Mouse (Mus musculus) lung, adult 18-20 months (tissue): ENCODE results near the gene Ptgdr2.
A peak's percentile ranks its signal among the peaks of the same experiment; 100 is the strongest.

ENCODE experiments used
- DNase-seq, 2 experiments: peaks; one replicate each; pipeline ENCODE4 v3.0.0; 2022; ENCODE audit warnings: mixed read lengths in 2 of 2

Ptgdr2 gene

DNA sequence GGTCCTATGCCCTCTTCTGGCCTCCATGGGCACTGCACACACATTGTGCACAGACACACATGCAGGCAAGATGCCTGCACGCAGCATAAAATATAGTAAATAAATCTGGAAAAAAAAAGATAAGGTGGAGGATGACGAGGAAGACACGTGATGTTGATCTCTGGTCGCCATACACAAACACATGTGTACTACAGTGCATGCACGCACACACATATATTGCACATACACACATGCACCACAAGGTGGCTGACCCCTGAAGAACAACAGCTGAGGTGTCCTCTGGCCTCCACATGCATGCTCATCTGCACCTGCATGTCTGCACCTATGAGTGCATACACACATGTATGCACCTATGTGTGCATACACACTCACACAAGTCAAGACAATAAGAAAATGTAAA lies 883 bp upstream of the Ptgdr2 start:
- no peak for DNase-seq

DNA sequence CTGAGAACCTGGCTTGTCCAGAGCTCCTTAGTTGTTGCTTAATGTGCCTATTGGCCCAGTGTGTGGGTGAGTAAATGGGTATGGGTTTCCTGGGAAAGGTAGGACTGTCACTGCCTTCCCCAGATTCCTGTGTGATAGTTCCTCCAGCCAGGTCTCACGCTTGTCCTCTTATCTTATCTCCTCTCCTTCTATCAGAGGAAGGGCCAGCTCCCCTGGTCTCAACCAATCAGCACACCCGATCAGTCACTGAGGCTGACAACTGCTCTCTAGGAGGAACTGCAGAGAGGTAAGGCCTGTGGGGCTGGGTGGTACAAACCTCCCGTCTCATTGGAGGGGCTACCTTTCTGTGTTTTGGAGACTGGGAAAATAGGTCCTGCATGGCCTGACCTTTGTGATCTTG lies 1.8 kb downstream of the Ptgdr2 start:
- DNase-seq = no peak

DNA sequence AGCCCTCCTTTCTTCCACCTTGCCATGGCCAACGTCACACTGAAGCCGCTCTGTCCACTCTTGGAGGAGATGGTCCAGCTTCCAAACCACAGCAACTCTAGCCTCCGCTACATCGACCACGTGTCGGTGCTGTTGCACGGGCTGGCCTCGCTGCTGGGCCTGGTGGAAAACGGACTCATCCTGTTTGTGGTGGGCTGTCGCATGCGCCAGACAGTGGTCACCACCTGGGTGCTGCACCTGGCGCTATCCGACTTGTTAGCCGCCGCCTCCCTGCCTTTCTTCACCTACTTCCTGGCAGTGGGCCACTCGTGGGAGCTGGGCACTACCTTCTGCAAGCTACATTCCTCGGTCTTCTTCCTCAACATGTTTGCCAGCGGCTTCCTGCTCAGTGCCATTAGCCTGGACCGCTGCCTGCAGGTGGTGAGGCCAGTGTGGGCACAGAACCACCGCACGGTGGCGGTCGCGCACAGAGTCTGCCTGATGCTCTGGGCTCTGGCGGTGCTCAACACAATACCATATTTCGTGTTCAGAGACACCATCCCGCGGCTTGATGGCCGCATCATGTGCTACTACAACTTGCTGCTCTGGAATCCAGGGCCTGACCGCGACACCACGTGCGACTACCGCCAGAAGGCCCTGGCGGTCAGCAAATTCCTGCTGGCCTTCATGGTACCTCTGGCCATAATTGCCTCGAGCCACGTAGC lies 3.3 kb downstream of the Ptgdr2 start:
- DNase-seq = peak; percentile 74 to 79

DNA sequence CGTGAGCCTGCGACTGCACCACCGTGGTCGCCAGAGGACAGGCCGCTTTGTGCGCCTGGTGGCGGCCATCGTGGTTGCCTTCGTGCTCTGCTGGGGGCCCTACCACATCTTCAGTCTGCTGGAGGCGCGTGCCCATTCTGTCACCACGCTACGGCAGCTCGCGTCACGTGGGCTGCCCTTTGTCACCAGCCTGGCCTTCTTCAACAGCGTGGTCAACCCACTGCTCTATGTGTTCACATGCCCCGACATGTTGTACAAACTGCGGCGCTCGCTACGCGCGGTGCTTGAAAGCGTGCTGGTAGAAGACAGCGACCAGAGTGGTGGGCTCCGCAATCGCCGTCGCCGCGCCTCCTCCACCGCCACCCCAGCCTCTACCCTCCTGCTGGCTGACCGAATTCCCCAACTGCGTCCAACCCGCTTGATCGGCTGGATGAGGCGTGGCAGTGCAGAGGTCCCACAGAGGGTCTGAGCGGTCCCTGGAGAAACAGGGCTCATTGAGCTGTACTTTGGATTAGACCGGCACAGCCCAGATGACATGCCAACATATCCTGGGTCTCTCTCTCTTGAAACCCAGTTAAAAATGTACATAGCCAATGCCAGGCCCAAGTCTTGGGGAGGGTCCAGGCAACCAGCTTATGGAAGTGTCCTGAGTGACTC lies 4.0 kb downstream of the Ptgdr2 start:
- no peak for DNase-seq

DNA sequence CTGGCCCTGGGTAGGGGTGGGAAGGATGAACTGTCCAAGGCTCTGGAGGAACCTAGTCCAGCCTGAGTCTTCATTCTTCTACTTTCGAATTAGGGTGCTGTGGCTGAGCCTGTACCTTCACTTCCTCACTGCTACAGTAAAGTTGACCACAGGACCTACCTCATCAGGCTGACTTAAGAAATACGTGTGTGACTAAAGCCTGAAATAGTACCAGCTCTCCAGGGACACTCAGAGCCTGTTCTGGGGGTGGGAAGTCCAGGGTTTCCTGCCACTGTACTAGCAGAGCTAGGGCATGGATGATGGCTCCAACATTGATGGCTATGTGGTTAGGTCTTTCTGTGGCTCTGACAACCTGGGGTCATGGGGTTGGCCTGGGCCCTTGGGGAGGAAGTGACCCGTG lies 7.0 kb downstream of the Ptgdr2 start:
- DNase-seq = no peak

DNA sequence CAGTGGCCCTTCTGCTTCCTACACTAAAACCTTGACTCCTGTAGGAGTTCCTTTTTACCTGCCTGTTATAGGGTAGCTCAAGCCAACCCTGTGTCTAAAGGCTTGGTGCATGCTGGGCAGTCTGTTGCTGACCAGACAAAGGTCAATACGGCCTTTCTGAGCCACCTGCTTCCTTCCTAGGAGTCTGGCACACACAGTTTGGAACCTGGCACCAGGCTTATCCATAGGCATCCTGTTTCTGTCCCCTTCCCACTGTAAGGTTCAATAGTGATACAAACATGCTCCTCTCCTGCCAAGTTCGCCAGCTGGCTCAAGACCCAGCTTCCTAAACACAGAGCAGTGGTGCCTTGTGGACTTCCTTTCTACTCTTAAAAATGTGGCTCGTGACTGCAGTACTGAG lies 9.5 kb downstream of the Ptgdr2 start:
- no peak for DNase-seq

DNA sequence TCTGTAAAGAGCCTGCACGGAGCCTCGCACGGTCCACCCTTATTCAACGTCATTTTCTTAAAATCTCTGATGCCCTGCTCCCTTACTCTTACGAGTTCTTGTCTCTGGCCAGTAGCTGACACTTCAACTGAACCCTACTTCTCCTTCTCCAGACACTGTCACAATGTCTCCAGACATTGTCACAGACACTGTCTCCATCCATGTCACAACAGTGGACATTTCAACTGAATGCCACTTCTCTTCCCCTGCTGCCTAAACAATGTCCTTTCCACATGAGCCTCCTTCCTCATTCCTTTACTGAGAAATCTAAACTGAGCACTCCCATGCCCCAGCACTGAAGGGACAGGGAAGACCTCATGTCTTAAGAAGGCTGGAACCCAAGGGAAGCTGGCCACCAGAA lies 10.3 kb downstream of the Ptgdr2 start:
- DNase-seq = no peak

DNA sequence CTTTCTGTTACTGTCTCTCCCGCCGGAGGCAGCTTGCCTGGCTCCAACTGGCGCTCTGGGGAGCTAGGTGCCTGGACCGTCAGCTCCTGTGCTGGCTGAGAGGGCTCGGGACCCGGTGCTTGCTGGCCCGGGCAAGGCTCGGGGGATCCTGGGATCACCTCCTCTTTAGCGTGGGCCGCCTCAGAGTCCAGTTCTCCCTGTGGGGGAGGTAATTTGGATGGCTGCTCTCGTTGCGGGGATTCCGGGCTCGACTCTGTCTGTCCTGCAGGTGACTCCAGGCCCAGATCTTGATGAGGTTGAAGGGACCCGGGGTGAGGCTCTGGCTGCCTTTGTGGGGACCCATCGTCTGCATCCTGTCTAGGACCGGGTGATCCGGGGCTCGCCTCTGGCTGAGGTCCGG lies 11.5 kb downstream of the Ptgdr2 start:
- DNase-seq = no peak

DNA sequence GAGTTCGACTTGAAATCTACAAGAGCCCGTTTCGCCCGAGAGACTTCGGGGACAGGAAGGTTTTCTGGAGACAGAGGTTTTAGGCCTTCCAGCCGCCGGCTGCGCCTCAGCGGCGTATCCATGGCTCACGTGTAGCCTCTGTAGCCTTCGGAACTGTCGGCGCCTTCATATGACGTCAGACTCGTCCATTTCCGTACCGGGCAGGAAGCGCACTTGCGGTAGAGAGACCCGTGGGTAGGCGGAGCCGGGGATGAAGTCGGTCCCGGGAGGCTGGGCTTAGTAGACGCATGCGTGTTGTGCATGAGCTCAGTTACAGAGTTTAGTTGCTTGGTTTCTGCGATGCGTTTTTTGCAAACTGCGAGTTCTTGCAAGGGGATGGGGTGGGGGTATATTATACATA lies 12.2 kb downstream of the Ptgdr2 start, which contains the start of gene Ccdc86:
TSS of gene Ccdc86 (minus strand) at position 155 of the 400 bp plus-strand sequence.
- peak; percentile 96 to 97 for DNase-seq

DNA sequence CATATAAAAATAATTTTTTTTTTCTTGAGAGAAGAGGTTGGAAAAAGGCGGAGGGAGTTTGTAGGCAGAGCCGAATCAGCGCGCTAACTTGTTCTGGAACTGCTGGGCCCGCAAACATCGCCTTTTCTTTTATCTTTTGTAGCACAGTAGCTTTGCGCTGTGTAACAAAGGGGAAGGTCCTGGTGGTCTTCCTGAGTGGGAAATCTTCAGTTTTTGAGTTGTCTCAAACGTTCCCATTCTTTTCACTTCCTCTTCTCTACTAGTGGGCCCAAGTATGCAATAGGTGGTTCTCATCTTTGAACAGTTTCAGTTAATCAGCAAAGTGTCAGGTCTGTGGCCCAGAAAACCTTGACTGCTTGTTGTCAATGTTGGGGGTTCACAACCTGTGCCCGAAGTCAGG lies 12.6 kb downstream of the Ptgdr2 start:
- no peak for DNase-seq

DNA sequence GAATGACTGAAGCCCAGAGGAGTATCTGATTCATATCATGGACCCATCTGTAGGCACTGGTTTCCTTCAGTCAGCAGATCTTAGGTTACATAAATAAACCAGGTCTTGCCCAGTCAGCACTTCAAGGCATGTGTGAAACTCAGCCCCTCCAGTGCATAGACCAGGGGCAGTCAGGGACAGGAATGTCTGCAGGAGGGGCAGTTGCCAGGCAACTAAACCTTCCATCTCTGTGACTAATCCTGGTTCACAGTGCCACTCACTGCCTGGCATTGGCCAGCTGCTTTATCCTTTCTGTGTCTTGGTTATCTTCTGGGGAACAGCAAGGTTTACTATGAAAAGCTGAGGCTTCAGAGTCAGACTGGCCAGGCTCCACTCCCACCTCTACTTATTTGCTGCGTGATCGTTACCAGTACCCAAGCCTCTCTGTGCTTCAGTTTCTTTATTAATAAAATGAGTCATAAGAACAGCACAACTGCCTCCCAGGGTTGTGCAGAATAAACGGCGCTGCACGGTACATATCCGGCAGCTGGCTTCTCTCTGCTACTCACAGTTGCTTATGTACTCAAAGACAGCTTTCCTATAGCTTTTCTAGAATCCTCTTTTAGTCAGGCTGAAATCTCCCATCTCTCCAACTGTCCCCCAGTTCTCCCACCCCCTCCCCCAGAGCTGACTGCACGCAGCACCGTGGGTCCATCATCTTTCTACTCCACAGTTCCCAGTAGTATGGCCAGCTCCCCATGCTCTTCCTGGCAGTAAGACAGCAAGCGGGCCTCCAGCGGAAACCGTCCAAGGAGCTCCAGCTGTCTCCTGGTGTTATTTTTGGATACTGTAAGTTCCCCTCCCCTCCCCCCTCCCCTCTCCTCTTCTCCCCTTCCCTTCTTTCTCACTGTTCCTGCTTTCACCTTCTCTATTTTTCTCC lies 15.3 kb downstream of the Ptgdr2 start:
- no peak for DNase-seq

DNA sequence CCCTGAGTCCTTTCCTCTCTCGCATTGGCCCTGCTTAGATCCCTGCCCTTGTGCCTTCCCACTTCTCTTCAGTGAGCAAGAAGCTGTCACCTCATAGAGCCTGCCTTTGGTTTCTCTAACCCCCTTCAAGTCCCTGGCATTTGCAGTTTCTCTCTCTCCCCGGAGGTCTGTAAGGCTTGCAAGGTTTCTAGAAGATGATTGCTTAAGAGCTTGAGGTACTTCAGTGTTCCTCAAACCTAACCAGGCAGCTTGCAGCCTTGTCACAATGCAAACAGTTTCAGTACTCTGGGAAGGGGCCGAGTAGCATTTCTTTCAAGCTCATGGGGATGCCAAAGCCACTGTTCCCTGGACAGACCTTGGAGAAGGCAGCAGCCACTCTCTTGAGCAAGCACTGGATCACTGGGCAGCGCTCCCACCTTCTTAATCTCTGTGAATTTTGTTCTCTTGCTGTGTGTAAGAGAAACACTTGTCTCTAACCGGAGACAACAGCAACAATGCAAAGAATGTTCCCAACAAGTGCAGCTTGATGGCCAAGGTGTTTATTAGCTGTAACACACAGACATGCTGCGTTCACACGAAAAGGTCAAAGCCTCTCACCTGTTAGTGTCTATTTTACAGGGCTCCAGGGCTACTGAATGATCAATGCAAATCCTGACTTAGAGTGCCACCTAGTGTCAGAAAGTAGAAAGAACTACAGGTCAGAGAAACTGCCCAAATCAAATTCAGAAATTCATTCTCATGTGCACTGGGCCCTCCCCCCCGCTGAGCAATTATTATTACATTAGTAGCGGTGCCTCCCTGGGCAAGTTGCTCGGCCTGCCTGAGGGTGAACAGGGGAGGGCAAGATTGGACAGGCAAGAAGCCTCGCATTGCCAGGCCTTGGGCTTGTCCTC lies 22.4 kb downstream of the Ptgdr2 start:
- peak; percentile 24 to 60 for DNase-seq

DNA sequence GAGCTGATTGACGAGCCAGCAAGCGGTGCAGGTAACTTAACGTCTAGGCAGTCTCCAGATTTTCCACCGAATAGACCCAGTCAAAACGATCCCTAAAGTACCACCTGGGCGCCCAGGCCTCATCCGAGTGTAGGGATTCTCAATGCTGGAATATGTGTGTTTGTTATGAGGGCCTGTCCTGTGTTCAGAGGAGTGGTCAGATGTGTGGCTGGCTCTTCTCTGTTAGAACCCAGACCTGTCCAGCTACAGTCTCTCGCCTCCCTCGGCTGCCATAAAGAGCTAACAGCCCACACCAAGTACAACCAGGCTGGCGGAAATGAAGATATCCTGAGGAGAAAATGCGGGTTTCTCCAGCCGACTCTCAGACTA lies 23.0 kb downstream of the Ptgdr2 start:
- no peak for DNase-seq

DNA sequence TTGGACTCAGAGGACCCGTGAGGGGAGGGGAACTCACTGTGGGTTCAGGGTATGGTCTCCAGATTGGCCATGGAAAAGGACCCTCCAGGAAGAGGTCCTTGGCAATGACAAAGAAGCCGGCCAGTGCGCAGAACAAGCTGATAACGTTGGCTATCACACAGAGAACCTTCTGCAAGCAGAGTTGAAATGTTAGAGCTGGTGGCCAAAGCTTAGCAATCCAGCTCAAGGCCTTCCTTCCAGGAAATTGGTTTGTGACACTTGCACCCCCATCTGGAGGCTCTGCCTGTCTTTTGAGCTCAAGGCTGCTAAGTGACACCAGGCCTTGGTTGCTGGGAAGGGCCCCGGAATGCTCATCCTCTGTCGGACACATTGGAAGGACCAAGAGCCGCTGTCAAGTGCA lies 28.8 kb downstream of the Ptgdr2 start:
- DNase-seq = no peak

DNA sequence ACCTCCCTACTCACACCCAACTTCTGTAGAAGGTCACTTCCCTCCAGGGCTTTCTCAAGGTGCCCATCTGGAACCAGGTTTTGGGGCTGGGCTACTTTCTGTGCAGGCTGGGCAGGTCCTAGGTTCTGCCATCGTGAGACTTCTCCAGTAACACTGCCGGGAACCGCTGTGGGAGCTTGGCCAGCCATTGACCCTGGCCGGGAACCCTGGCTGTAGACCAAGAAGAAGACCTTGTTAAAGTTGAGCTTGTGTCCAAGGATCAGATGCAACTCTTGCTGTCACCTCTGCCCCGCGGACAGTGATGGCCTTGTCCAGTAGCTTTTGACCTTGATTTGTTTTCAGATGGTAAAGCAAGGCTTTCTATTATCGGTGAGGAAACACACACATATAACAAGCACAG lies 31.6 kb downstream of the Ptgdr2 start:
- no peak for DNase-seq

DNA sequence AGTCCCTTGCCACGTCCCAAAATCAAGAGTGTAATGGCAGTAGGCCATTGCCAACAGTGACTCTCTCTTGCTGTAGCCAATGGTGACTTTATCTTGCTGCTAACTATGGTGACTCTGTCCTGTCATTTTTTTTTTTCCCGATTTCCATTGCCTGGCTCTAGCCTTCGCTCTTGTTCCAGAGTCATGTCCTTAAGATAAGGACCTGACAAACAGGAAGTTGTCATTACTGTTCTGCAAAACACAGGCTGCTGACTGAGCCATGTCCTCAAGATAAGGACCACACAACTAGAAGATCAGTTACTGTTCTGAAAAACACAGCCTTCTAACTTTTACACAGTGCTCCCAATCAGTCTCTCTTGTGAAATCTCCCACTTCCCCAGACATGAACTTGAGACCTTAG lies 33.5 kb downstream of the Ptgdr2 start:
- DNase-seq = no peak

DNA sequence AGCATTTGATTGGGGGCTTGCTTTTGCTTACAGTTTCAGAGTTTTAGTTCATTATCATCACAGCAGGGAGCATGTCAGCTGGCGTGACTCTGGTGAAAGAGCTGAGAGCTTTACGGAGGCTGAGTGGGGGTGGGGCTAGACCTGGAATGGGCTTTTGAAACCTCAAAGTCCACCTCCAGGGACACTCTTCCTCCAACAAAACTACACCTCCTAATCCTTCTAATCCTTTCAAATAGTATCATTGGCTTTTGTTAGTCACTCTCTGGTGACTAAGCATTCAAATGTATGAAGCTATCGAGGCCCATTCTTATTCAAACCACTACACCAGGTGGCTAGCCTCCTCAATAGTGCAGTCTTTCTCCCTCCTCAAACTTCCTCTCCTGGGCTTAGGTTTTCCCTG lies 35.7 kb downstream of the Ptgdr2 start:
- no peak for DNase-seq

DNA sequence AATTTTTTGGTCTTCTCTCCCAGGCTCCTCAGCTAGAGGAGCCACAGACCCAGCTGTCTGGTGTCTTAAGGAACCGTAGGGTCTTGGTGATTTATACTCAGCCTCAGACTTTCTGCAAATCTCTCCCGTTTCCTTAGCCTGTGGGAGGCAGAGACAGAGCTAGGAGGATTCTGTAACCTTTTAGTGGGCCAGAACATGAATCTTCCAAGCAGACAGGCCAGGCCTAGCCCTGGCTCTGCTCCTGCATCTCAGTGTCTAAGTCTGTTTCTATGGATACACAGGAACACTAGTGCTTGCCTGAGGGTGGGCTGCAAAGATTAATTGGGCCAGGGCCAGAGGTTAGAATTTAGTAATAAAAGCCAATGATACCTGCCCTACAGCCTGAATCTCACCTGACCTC lies 36.2 kb downstream of the Ptgdr2 start:
- no peak for DNase-seq

DNA sequence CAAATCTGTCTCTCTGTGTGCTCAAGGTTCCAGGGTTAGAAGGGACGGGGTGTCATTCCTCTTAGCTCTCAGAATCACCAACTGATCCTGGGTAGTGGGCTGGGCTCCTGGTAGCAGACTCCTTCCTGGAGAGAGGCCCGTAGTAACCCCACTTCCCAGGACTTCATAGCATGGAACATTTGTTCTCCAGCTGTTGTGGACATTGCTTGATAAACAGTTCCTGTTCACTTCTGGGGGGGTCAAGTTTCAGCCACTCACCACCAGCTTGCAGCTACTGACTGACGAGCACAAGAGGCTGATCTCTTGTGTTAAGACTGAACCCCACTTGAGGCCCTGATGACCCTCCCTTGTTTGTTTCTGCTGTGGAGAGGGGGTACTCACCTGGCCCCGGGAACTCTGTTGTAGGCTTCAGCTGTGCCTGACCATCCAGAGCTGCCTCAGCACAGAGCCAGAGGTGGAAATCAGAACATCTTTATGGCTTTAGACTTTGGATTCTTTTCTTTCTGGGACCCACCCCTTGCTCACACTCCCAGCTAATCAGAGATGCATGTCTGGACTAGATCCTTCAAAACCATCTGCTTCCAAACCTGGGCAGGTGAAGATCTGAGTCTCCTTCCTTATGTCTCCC lies 37.4 kb downstream of the Ptgdr2 start, which contains the start of gene Ms4a10:
TSS of gene Ms4a10 (minus strand) at position 433 of the 628 bp plus-strand sequence.
- no peak for DNase-seq

DNA sequence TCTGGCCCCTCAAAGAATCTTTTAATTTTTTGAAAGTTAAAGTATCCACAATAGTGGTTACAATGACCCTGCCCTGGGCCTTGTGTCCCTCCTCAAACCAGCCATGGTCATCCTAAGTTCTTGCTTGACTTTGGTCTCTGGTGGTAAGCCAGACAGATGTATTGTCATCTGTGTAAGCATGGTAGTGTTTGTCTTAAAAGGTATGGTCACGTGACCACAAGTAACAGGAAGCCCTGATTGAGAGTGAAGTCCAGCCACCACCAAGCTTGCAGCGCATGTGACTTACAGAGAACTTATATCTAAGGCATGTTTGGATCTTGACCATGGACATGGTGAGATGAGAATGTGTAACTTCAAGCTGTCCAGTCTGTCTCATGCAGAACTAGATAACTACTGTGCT lies 38.2 kb downstream of the Ptgdr2 start:
- DNase-seq = no peak

DNA sequence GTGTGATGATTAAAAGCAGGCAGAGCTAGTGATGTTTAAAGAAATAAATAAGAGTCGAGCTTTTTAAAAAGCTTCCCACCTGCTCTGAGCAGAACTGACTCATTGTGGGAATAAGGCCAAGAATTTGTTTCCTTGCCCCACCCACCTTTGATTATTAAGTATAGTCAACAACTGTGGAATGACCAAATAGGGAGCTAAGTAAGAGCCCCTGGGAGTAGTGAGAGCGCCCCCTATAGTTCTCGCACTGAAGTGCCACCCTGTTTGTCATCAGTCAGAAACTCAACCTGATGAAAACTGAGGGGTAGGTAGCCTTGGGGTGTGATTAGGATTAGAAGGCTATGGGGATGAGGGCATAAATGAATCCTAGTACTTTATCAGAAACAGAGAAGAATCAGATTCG lies 39.4 kb downstream of the Ptgdr2 start:
- DNase-seq = peak; percentile 26 to 35
